Mouse (Mus musculus) kidney, embryonic 14.5 days (tissue): ENCODE measurements at regions not wholly inside any gene's neighbourhood (a gene's known extent, or its start where the extent isn't known, plus 50 kb on each side); places are given as distances from the start of the nearest gene placed in this dataset.
A peak's percentile ranks its signal among the peaks of the same experiment; 100 is the strongest.

ENCODE experiments used
- ATAC-seq: fragments of 200-750 bp; cut with Nextera tagmentation; 2 replicates; pipeline ENCODE4 v1.8.0; 2017; ENCODE audit warnings: moderate number of reproducible peaks, mild to moderate bottlenecking, moderate TSS enrichment, moderate library complexity; ENCODE audit not compliant: low FRiP score, low TSS enrichment
- H3K27ac ChIP-seq: fragments of 300-500 bp; sonication (generic); 2 replicates; pipeline ENCODE4 v1.5.1; 2014; ENCODE audit warnings: low read depth, mild to moderate bottlenecking, low read length, moderate library complexity, mixed read lengths
- H3K27me3 ChIP-seq: fragments of 300-500 bp; sonication (generic); 2 replicates; pipeline ENCODE4 v1.6.1; 2014; ENCODE audit warnings: mild to moderate bottlenecking, low read length; ENCODE audit not compliant: control insufficient read depth, insufficient read depth
- H3K36me3 ChIP-seq: fragments of 300-500 bp; sonication (generic); 2 replicates; pipeline ENCODE4 v1.6.1; 2014; ENCODE audit warnings: low read length, mixed read lengths; ENCODE audit not compliant: control insufficient read depth, insufficient read depth
- H3K4me1 ChIP-seq: fragments of 300-500 bp; sonication (generic); 2 replicates; pipeline ENCODE4 v1.6.1; 2014; ENCODE audit warnings: low read length, mixed read lengths; ENCODE audit not compliant: control insufficient read depth, insufficient read depth
- H3K4me2 ChIP-seq: fragments of 300-500 bp; sonication (generic); replicated peaks from 2 replicates; pipeline ENCODE4 v1.6.1; 2014; ENCODE audit warnings: low read depth, mild to moderate bottlenecking, low read length
- H3K4me3 ChIP-seq: fragments of 300-500 bp; sonication (generic); 2 replicates; pipeline ENCODE4 v1.5.1; 2014; ENCODE audit warnings: mild to moderate bottlenecking, low read length
- H3K9ac ChIP-seq: fragments of 300-500 bp; sonication (generic); 2 replicates; pipeline ENCODE4 v1.6.1; 2014; ENCODE audit warnings: low read depth, mild to moderate bottlenecking, low read length, moderate library complexity
- H3K9me3 ChIP-seq: fragments of 300-500 bp; sonication (generic); 2 replicates; pipeline ENCODE4 v1.6.1; 2016; ENCODE audit warnings: low read length; ENCODE audit not compliant: control insufficient read depth
- WGBS: fragments of 180-500 bp; shearing (Covaris S2); extraction: QIAGEN DNeasy Blood & Tissue Kit; methylation state at CpG from one replicate; pipeline ENCODE4 v1.1.7; 2014; 5-methylcytosine and 5-hydroxymethylcytosine counted together

DNA sequence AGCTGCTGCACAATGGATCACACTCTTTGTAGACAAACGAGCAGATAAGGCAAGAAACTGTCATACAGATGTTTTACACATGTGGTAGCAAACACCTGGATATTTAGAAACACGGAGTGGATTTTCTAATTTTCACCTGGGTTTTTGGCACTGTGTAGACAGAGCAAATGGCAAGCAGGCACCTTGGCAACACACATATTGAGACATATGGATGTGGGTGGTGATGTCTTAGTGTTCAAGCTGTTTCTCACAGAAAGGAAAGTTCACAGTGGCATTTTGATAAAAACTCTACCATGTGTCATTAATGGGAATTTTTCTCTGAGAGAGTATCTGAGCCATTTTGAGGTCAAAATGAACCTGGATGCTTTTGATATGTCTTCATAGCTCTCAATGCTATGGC, 417.9 kb upstream of the Megf9 start:
- H3K9me3 ChIP-seq, result no peaks in the 10 kb centered on the region
- H3K4me3 ChIP-seq, result no peak overlapping the region
- H3K4me1 ChIP-seq, result no peaks in the 10 kb centered on the region
- no peak overlapping the region for H3K4me2 ChIP-seq
- no peak for ATAC-seq
- H3K27ac ChIP-seq, result no peak overlapping the region
- H3K9ac ChIP-seq, result no peak overlapping the region
- no peaks in the 10 kb centered on the region for H3K36me3 ChIP-seq
- H3K27me3 ChIP-seq, result no peaks in the 10 kb centered on the region
- WGBS, result 76% methylated on average over 2 of the region's 2 CpGs

GRCm38 (mm10) chr4:70940146-70940545, 405.4 kb upstream of the Megf9 start:
- Histone ChIP-seq H3K9me3 (no peaks in the 10 kb centered on the region), H3K4me1 (no peaks in the 10 kb centered on the region), H3K36me3 (no peaks in the 10 kb centered on the region), H3K27ac (no peak overlapping the region), H3K9ac (no peak overlapping the region), H3K4me3 (no peak overlapping the region), H3K4me2 (no peak overlapping the region), H3K27me3 (no peaks in the 10 kb centered on the region)
- 80% methylated on average over 2 of the region's 2 CpGs for WGBS
- ATAC-seq, result no peak

DNA sequence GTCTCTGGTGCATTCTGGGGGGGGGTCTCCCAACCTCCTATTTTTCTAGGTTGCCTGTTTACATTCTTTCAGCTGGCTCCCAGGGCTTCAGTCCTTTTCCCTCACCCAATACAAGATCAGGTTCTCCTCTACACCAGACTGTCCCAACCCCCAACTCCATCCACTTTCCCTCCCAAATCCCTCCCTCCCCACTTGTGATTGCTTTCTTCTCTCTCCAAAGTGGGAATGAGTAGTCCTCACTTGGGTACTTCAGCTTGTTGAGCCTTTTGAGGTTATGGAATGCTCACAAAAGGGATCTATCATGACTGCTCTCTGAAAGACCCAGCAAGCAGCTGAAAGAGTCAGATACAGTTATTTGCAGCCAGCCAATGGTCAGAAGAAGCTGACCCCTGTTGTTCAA, 399.3 kb upstream of the Megf9 start:
- H3K27me3 ChIP-seq, result no peaks in the 10 kb centered on the region
- H3K9ac ChIP-seq, result no peak overlapping the region
- H3K4me1 ChIP-seq, result no peaks in the 10 kb centered on the region
- no peak overlapping the region for H3K4me2 ChIP-seq
- no peak for ATAC-seq
- no peak overlapping the region for H3K27ac ChIP-seq
- no peaks in the 10 kb centered on the region for H3K36me3 ChIP-seq
- H3K4me3 ChIP-seq, result no peak overlapping the region
- H3K9me3 ChIP-seq, result no peaks in the 10 kb centered on the region

- 55% methylated on average over 3 of the region's 3 CpGs for WGBS
- no peak overlapping the region for H3K9ac ChIP-seq
- H3K9me3 ChIP-seq, result no peaks in the 10 kb centered on the region
- ATAC-seq, result peak; percentile 81; the same call in 1 of the 2 replicates
- H3K27me3 ChIP-seq, result no peaks in the 10 kb centered on the region
- H3K4me1 ChIP-seq, result no peaks in the 10 kb centered on the region
- H3K4me3 ChIP-seq, result no peak overlapping the region
- H3K27ac ChIP-seq, result no peak overlapping the region
- no peak overlapping the region for H3K4me2 ChIP-seq
- no peaks in the 10 kb centered on the region for H3K36me3 ChIP-seq
These were observed 387.3 kb upstream of the Megf9 start for GRCm38 (mm10) chr4:70921972-70922692.

DNA sequence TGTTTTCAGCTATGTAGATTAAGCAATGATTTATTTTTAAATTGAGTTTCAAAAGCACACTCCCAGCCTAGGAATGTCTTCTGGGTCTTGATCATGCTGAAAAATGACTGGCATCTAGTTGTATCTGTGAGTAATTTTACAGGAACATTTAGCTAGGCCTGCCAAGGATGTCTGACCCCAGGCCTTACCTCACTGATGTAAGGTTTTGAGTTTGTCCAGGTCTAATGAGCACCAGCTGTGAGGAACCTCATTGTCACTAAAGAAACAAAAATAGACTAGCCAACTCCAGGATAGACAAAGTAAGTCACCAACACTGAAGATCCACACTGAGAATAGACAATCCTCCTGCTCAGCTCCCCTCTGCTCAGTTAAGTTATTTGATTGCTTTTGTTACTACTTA, 379.8 kb upstream of the Megf9 start:
- no peaks in the 10 kb centered on the region for H3K36me3 ChIP-seq
- H3K4me2 ChIP-seq, result no peak overlapping the region
- no peaks in the 10 kb centered on the region for H3K27me3 ChIP-seq
- no peak overlapping the region for H3K27ac ChIP-seq
- H3K9ac ChIP-seq, result no peak overlapping the region
- H3K9me3 ChIP-seq, result no peaks in the 10 kb centered on the region
- no peak for ATAC-seq
- H3K4me1 ChIP-seq, result no peaks in the 10 kb centered on the region
- H3K4me3 ChIP-seq, result no peak overlapping the region

GRCm38 (mm10) chr4:70906771-70907749, 372.3 kb upstream of the Megf9 start:
- WGBS, result 50% methylated on average over 3 of the region's 3 CpGs
- Histone ChIP-seq H3K4me1 (no peaks in the 10 kb centered on the region), H3K4me2 (no peak overlapping the region), H3K27ac (no peak overlapping the region), H3K9ac (no peak overlapping the region), H3K27me3 (no peaks in the 10 kb centered on the region), H3K9me3 (no peaks in the 10 kb centered on the region), H3K36me3 (no peaks in the 10 kb centered on the region), H3K4me3 (no peak overlapping the region)
- ATAC-seq, result peak; percentile 57; the same call in 1 of the 2 replicates
